Mouse (Mus musculus) heart, adult 2 months (tissue): ENCODE results near the gene Mpeg1.

Source experiments
- CTCF ChIP-seq: fragments of 200-600 bp; IDR thresholded peaks from 2 replicates; pipeline ENCODE4 v1.8.1; 2022; ENCODE audit warnings: antibody characterized with exemption, mild to moderate bottlenecking, moderate library complexity
- EP300 ChIP-seq: fragments of 200-500 bp; IDR thresholded peaks from 2 replicates; pipeline ENCODE4 v1.6.1; 2011; ENCODE audit warnings: low read depth, low read length, control low read depth; ENCODE audit not compliant: insufficient read depth
- POLR2A ChIP-seq: fragments of 200-500 bp; IDR thresholded peaks from 2 replicates; pipeline ENCODE4 v1.6.1; 2011; ENCODE audit warnings: mild to moderate bottlenecking, low read depth, low read length, control low read depth; ENCODE audit not compliant: insufficient read depth

DNA sequence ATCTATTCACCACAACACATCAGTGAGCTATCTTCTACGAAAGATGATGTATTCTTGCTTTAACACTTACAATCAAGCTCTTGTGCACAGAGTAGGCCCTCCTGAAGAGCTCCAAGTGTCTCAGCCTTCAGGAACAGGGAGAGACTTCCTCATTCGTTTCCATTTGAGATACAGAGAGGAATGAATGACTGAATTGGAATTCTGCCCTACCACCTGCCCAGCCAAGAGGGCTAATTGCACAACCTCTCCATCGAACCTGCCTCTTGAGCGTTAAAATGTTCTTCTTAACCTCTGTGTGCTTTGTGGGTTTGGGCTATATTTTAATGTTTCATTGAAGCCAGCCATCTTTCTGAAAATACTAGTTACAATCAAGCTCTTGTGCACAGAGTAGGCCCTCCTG, 4.1 kb downstream of the Mpeg1 start:
- TF ChIP-seq CTCF, result no peak
- no peak for TF ChIP-seq POLR2A
- no peak for TF ChIP-seq EP300
